Mouse (Mus musculus): Measurements from ENCODE around the gene 9030624G23Rik. TPM values are rescaled to one million over a fixed set of nuclear protein-coding genes. Genes with fewer than 3 reads are reported as not detected.
"Not testable (repeated sequence)": the region's sequence is repeated elsewhere in the genome, so short reads cannot be mapped to it uniquely, and the experiment has no call there.

9030624G23Rik gene
- not detected in 2 replicates for total RNA-seq (2017)

DNA sequence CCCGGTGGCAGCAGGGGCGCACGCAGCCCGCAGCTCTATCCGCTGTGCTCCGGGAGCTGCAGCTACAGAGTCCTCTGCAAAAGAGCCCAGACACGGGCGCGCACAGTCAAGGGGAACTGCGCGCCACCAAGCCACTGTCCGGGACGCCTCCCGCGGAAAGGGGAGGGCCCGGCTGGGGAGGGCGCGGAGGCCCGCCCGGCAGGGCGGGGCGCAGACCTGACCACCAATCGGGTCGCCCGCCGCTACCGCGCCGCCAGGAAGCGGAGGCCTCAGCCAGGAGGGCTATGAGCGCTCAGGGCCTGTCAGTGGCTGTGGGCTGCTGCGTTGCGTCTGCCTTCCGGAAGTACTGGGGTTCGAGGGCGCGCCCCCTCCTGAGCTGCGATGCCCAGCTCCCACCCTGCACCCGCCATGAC lies at the start of gene 9030624G23Rik:
9030624G23Rik (minus strand) TSS at position 139 of the 413 bp plus-strand sequence.
- ATAC-seq (ENCODE audit: extremely low read depth, insufficient number of reproducible peaks, low FRiP score, poor library complexity, severe bottlenecking) = not testable (repeated sequence)

GRCm38 (mm10) chr12:24083096-24083495 lies 13.9 kb downstream of the 9030624G23Rik start:
- ATAC-seq (ENCODE audit: extremely low read depth, insufficient number of reproducible peaks, low FRiP score, poor library complexity, severe bottlenecking) = not testable (repeated sequence)
